Mouse (Mus musculus): ENCODE results near the gene Lgals3bp.
"Not testable (repeated sequence)": the region's sequence is repeated elsewhere in the genome, so short reads cannot be mapped to it uniquely, and the experiment has no call there.

The Lgals3bp gene

GRCm38 (mm10) chr11:118399891-118400565 is 1.9 kb downstream of the Lgals3bp start:
- DNase-seq, result no peak

GRCm38 (mm10) chr11:118397806-118398530 is 3.9 kb downstream of the Lgals3bp start:
- no peak for DNase-seq

- DNase-seq, result no peak
Measured at GRCm38 (mm10) chr11:118394538-118394937, 7.4 kb downstream of the Lgals3bp start.

- no peak for DNase-seq
Measured at GRCm38 (mm10) chr11:118393991-118394390, 7.9 kb downstream of the Lgals3bp start.

DNA sequence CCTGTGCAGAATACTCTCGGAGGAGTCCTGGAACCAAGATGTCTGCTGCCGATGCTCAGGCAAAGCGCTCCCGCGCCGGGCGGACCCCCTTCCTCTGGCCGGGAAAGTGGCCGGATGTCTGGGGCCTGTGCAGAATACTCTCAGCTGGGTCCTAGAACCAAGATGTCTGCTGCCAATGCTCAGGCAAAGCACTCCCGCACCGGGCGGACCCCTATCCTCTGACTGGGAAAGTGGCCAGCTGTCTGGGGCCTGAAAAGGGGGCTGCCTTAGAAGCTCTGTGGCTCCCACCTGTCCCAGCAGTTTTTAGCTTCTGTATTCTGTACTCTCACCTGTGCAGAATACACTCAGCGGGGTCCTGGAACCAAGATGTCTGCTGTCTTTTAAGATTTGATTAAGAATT is 14.1 kb downstream of the Lgals3bp start:
- DNase-seq, result not testable (repeated sequence)

DNA sequence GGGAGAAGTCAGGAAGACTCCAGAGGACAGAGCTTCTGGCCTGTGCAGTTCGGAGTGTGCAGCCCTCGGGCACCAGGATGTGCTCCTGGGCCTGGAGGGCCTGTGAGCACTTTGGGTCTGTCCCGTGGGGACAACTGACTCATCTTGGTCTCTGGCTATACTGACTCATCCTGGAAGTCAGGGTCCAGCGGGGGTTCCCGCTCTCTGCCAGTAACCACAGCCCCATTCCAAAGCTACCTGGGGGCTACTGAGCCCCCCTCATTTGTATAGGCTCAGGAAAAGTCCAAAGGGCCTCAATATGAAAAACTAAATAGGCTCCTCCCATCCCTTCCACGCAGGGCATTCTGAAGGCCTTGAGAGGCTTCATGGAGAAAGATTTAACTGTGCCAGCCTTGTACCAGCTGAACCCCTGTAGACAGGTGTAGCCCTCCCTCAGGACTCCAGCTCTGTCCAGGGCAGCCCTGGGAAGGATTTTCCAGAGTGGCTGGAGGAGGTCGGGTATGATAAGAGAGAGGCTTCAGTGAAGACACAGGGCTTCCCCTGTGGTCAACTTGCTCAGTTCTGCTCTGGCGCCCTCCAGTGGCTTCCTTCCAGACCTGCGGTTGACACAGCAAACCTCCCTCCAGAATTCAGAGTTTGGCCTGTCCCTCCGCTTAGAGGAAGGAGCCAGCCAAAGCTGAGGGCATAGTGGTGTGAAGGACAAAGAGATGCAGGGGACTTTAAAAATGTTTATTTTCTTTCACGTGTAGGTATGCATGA is 22.5 kb downstream of the Lgals3bp start:
- peak; percentile 81 for DNase-seq

GRCm38 (mm10) chr11:118378656-118379055 is 23.2 kb downstream of the Lgals3bp start:
- no peak for DNase-seq

- not testable (repeated sequence) for DNase-seq
Measured at GRCm38 (mm10) chr11:118376323-118376722, 25.6 kb downstream of the Lgals3bp start.

GRCm38 (mm10) chr11:118375881-118376280 is 26.0 kb downstream of the Lgals3bp start:
- no peak for DNase-seq

DNA sequence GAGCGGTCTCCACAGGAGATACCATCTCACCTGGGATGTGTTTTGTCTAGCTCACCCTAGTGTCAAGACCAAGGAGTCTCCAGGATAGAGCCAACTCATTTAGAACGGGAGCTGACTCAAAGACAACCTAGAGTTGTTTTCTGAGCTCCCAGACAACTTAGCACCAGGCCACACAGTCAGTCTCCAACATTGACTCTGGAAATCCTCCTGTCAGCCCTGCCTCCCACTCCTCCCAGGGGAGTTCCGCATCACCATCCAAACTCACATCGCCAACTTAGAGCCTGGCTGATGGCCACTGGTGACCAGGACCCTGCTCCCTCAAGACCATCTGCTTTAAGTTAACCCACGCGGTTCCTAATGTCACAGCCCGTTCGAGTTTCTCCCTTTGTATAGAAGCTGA is 26.4 kb downstream of the Lgals3bp start:
- DNase-seq, result no peak

GRCm38 (mm10) chr11:118375006-118375405 is 26.9 kb downstream of the Lgals3bp start:
- DNase-seq, result no peak

- no peak for DNase-seq
Measured at GRCm38 (mm10) chr11:118374506-118374905, 27.4 kb downstream of the Lgals3bp start.

DNA sequence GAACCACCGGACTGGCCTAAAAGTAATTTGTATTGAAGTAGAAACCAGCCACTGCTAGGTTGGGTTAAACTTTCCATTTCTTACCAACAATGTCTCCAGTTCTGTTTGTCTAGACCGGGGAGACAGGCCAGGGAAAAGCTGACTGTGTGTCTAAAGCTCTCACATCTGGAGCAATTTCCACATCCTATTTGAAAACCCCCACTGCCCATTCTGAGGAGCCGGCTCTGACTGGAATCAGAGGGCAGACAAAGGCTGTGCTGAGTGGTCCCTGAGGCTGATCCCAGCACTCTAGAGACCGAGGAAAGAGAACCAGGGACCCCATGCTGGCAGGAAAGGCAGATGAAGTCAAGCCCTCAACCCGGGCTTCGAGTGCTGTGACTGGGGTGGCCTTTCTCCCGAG is 29.3 kb downstream of the Lgals3bp start:
- no peak for DNase-seq

DNA sequence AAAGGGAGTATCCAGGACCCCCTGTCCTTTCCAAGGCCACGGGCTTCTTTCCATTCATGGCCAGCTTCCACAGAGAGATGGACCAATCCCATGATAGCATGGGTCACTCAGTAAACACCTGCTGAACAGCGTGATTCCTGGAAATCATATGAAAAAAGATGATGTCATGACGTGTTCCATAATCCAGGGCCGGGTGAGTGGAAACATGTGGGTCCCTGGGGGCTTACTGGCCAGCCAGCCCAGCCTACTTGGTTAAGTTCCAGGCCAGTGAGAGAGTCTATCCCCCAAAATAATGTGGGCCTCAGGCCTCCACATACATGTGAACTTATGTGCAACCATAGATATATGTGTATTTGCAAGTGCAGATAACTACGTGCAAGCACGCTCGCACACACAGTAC is 30.0 kb downstream of the Lgals3bp start:
- no peak for DNase-seq

DNA sequence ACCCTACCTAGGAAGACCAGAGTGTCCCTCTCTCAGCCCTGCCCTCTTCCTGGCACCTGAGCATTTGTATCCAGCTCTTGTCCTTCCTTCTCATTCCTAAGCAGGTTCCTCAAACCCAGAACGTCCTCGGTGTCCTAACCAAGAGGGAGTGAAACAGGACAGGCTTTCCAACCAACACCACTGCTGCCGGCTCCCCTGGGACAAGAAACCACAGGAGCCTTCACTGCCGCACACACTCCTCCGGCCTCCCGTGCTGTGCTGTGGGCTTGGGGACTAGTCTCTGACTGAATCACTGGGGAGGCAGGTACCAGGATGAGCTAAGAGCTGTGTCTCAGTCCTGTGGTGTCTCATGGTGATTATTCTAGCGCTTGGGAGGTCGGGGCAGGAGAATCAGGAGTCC is 32.2 kb downstream of the Lgals3bp start:
- no peak for DNase-seq

GRCm38 (mm10) chr11:118369251-118369650 is 32.6 kb downstream of the Lgals3bp start:
- DNase-seq, result no peak

DNA sequence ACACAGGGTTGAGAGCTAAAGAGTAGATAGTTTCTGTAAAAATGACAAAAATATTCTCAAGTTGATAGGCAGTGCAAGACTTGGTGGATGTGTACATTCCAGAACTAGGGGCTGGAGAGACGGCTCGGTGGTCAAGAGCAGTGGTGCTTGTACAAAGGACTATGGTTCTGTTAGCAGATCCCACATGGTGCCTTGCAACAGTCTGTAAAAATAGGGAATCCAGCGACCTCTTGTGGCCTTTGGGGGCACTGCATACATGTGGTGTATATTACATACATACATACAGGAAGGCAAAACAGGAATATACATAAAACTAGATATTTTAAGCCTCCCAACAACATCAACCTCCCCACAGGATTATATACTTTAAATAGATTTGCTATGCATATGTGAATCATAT is 33.6 kb downstream of the Lgals3bp start:
- DNase-seq, result no peak

DNA sequence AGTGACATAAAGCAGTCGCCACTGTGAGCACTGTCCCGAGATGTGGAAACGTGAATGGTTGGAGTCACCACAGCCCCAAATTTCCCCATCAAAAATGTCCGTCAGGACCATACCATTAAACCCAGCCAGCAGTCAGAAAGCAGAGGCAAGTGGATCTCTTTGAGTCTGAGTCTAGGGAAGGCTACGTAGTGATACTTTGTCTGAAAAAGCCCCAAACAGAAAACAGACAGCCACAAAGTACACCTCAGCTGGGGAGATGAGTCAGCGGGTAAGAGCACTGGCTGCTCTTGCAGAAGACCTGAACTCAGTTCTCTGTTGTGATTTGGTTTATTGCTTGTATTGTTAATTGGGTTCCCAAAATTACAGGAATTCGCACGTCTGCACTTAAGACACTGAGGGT is 35.3 kb downstream of the Lgals3bp start:
- DNase-seq, result no peak

DNA sequence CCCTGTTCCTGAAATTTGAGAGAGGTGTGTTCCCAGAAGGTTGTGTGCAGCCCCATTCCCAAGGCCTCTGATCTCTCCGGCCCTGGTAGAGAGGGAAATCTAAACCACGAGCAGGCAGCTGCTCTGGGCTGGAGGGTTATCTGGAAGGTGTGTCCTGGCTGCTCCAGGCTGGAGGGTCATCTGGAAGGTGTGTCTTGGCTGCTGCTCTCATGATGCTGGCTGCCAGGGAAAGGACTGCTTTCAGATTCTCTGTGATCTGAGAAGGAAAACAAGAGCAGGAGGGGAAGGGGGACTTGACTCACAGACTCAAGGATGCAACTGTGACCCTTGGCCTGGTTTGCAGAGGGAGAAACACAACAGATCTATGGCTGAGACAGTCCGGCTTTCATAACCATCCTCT is 35.8 kb downstream of the Lgals3bp start:
- DNase-seq, result no peak

GRCm38 (mm10) chr11:118365171-118365570 is 36.7 kb downstream of the Lgals3bp start:
- DNase-seq, result peak; percentile 39

GRCm38 (mm10) chr11:118364021-118364420 is 37.9 kb downstream of the Lgals3bp start:
- no peak for DNase-seq

DNA sequence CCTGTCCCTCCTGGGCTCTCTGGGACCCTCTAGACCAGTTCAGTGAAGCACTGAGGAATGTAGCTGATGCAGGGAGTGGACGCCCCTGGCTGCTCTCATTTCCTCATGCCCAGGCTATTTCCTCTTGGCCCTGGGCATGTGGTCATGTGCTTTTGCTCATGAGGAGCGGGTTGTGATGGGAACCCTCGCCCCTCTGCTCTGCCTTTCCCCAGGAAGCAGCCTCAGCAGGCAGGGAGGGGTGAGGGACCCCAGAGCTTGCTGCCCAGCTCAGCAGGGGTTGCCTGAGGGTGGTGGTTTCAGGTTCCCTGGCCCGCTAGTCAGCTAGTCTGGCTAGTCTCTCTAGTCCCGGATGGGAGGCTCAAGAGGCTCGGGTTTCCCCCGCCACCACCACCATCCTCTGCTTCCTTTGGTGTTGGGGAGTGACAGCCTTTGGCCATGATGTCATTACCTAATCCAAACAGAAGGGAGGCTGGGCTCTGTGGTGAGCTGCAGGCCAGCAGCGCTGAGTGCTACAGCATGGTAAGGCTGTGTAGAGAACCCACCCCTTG is 38.8 kb downstream of the Lgals3bp start:
- DNase-seq, result no peak

DNA sequence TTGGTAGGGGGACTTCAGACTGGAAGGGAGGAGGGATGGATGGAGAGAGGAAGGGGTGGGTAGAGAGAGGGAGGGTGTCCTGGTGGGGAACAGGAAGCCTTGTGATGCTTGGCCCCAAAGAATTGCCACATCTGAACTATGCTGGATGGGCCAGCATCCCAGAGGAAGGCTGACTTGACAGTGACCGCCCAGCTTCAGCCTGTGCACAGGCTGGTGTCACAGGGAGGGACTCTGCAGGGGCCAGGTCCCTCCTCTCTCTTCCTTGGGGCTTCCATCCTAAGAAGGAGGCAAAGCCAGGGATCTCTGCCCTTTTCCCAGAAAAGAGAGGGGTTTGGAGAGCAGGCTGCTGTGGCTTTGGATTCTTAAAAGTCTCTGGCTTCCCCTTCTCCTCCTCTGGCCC is 39.4 kb downstream of the Lgals3bp start:
- no peak for DNase-seq

Measured in right cerebral cortex, adult 18-20 months (tissue).